Mouse (Mus musculus): Measurements from ENCODE around the gene Tinagl1. TPM values are rescaled to one million over a fixed set of nuclear protein-coding genes. Genes with fewer than 3 reads are reported as not detected.
A peak's percentile ranks its signal among the peaks of the same experiment; 100 is the strongest.

The Tinagl1 gene
- total RNA-seq, 1 experiment from 2014 or later: 131 TPM

GRCm38 (mm10) chr4:130177536-130177935 lies 2.6 kb upstream of the Tinagl1 start:
- DNase-seq: no peak

GRCm38 (mm10) chr4:130177087-130177486 lies 2.2 kb upstream of the Tinagl1 start:
- peak; percentile 83 for DNase-seq

GRCm38 (mm10) chr4:130176156-130176720 lies 1.3 kb upstream of the Tinagl1 start:
- DNase-seq: no peak

- DNase-seq: peak; percentile 87
Measured at GRCm38 (mm10) chr4:130174335-130175031, 439 bp downstream of the Tinagl1 start.

- DNase-seq: no peak
Measured at GRCm38 (mm10) chr4:130173911-130174311, 1.0 kb downstream of the Tinagl1 start.

GRCm38 (mm10) chr4:130173060-130173822 lies 1.7 kb downstream of the Tinagl1 start:
- no peak for DNase-seq

GRCm38 (mm10) chr4:130171951-130172765 lies 2.8 kb downstream of the Tinagl1 start:
- peak; percentile 84 for DNase-seq

GRCm38 (mm10) chr4:130170362-130170761 lies 4.6 kb downstream of the Tinagl1 start:
- DNase-seq: no peak

- DNase-seq: no peak
Measured at GRCm38 (mm10) chr4:130169411-130169971, 5.4 kb downstream of the Tinagl1 start.

- peak; percentile 96 for DNase-seq
Measured at GRCm38 (mm10) chr4:130168280-130169183, 6.4 kb downstream of the Tinagl1 start.

- no peak for DNase-seq
Measured at GRCm38 (mm10) chr4:130167814-130168213, 7.1 kb downstream of the Tinagl1 start.

- DNase-seq: no peak
Measured at GRCm38 (mm10) chr4:130167321-130167720, 7.6 kb downstream of the Tinagl1 start.

- peak; percentile 42 for DNase-seq
Measured at GRCm38 (mm10) chr4:130166592-130166991, 8.3 kb downstream of the Tinagl1 start.

- no peak for DNase-seq
Measured at GRCm38 (mm10) chr4:130166061-130166460, 8.9 kb downstream of the Tinagl1 start.

- DNase-seq: no peak
Measured at GRCm38 (mm10) chr4:130164121-130164520, 10.8 kb downstream of the Tinagl1 start.

GRCm38 (mm10) chr4:130163391-130163861 lies 11.5 kb downstream of the Tinagl1 start:
- DNase-seq: peak; percentile 76

- no peak for DNase-seq
Measured at GRCm38 (mm10) chr4:130161349-130161748, 13.6 kb downstream of the Tinagl1 start.

- DNase-seq: no peak
Measured at GRCm38 (mm10) chr4:130156812-130157371, 18.0 kb downstream of the Tinagl1 start.

GRCm38 (mm10) chr4:130154250-130154649 lies 20.7 kb downstream of the Tinagl1 start:
- no peak for DNase-seq

GRCm38 (mm10) chr4:130148405-130148804 lies 26.5 kb downstream of the Tinagl1 start:
- DNase-seq: no peak

All from adrenal gland, postnatal 14 days (tissue).